Mouse (Mus musculus) G1E (cell line): ENCODE measurements at regions not wholly inside any gene's neighbourhood (a gene's known extent, or its start where the extent isn't known, plus 50 kb on each side); places are given as distances from the start of the nearest gene placed in this dataset.

ENCODE experiments used
- ATAC-seq: 2 replicates; pipeline ENCODE4 v1.8.0; 2016; ENCODE audit warnings: mild to moderate bottlenecking; ENCODE audit not compliant: insufficient number of reproducible peaks, poor library complexity, low FRiP score, severe bottlenecking; ENCODE audit errors: extremely low read depth
- DNase-seq: peaks from one replicate; pipeline ENCODE4 v3.0.0; 2012; ENCODE audit warnings: low spot score
- H3K27me3 ChIP-seq: 2 replicates; pipeline ENCODE4 v1.6.1; 2012; ENCODE audit warnings: mild to moderate bottlenecking, low read length, inconsistent platforms; ENCODE audit not compliant: insufficient read depth
- H3K36me3 ChIP-seq: replicated peaks from 2 replicates; pipeline ENCODE3; 2012; ENCODE audit warnings: mild to moderate bottlenecking, inconsistent platforms
- H3K4me1 ChIP-seq: 2 replicates; pipeline ENCODE4 v1.6.1; 2012; ENCODE audit warnings: low read depth, low read length, inconsistent platforms, mixed read lengths; ENCODE audit not compliant: insufficient read depth
- H3K4me3 ChIP-seq: 2 replicates; pipeline ENCODE4 v1.5.1; 2012; ENCODE audit warnings: low read depth, mild to moderate bottlenecking, inconsistent platforms, low read length, moderate library complexity, mixed read lengths
- H3K9me3 ChIP-seq: replicated peaks from 2 replicates; pipeline ENCODE4 v1.6.1; 2012; ENCODE audit warnings: inconsistent platforms
- CTCF ChIP-seq: IDR thresholded peaks from 2 replicates; pipeline ENCODE4 v1.5.1; 2012; ENCODE audit warnings: low read depth, low read length, inconsistent platforms, mixed read lengths
- GATA1 ChIP-seq: IDR thresholded peaks from 2 replicates; pipeline ENCODE4 v1.6.1; 2012; ENCODE audit warnings: borderline replicate concordance, low read length, inconsistent platforms, mixed read lengths
- GATA2 ChIP-seq: IDR thresholded peaks from 2 replicates; pipeline ENCODE4 v1.6.1; 2012; ENCODE audit warnings: low read depth, low read length, inconsistent platforms, borderline replicate concordance
- POLR2AphosphoS5 ChIP-seq: IDR thresholded peaks from 2 replicates; pipeline ENCODE4 v1.6.1; 2012; ENCODE audit warnings: low read depth, low read length, inconsistent platforms; ENCODE audit not compliant: insufficient replicate concordance
- TAL1 ChIP-seq: conservative IDR thresholded peaks from 2 replicates; pipeline ENCODE4 v1.6.1; 2012; ENCODE audit warnings: low read depth, low read length, inconsistent platforms, mixed read lengths

DNA sequence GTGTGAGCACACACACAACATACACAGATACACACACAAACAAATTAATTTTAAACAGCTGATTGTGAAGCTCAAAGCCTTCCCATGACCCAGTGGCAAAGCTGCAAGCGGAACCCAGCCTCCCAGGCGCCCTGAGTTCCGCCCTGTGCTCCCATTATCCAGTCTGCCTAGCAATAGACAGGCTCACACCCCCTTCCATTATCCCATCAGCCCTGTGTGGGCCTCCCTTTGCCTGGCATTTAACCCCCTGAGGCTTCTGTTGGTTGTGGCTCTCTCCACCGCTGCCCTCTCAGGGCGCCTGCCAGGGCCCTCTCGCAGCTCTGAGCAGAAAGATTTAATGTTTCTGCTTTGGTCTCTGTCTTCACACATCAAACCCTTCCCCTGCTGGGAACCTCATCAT lies 166.4 kb downstream of the Cct6b start:
- no peak for TF ChIP-seq TAL1
- no peak for TF ChIP-seq POLR2AphosphoS5
- DNase-seq (no peak), ATAC-seq (no peak)
- no peaks in the 10 kb centered on the region for H3K36me3 ChIP-seq
- no peak overlapping the region for H3K4me3 ChIP-seq
- H3K4me1 ChIP-seq = no peaks in the 10 kb centered on the region
- no peaks in the 10 kb centered on the region for H3K27me3 ChIP-seq
- H3K9me3 ChIP-seq = peaks cover 55% of the 10 kb centered on the region

DNA sequence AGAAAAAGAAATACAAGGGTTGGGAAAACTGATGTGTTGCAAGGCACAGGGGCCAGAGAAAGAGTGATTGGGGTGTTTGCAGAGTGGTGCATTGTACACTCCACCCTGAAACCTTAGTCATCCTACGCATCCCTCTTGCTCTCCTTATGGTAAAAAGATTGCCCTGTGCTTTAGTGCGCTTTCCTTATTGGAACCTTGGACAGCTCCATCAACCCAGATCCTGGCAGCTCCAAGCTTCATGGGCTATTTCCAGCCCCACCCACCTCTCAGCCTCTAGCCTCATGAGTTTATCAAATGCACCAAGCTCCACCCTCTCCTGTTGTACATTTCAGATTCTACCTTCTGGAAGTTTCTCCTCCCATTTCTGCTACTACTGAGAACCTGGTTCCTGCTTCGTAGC lies 167.3 kb downstream of the Cct6b start:
- Histone ChIP-seq H3K36me3 (no peaks in the 10 kb centered on the region), H3K9me3 (peaks cover 56% of the 10 kb centered on the region), H3K4me3 (no peak overlapping the region), H3K4me1 (no peaks in the 10 kb centered on the region), H3K27me3 (no peaks in the 10 kb centered on the region)
- TF ChIP-seq POLR2AphosphoS5 = no peak
- no peak for TF ChIP-seq GATA2
- TF ChIP-seq GATA1 = no peak
- no peak for TF ChIP-seq TAL1
- no peak for TF ChIP-seq CTCF
- DNase-seq (no peak), ATAC-seq (no peak)

DNA sequence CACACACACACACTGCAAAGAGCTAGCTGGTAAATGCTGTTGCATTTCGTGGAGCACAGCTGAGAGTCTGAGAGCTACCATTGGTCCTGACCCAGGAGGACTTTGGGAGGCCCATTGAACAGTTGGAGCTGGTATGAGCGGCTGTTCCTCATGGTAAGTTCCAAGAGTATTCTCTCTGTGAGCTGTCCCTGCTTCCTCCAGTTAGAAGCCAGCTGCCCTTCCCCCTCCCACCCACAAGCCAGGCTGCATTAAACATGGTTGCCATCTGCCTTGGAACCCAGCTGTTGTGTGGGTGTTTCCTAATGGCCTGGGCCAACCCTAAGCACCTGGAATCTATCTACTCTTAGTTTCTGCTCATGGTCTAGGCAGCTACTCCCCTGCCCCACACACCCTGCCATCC lies 174.4 kb downstream of the Cct6b start:
- Histone ChIP-seq H3K4me1 (no peaks in the 10 kb centered on the region), H3K4me3 (no peak overlapping the region), H3K9me3 (peaks cover 61% of the 10 kb centered on the region), H3K36me3 (no peaks in the 10 kb centered on the region), H3K27me3 (no peaks in the 10 kb centered on the region; the same call in 1 of the 2 replicates)
- no peak for DNase-seq
- no peak for TF ChIP-seq POLR2AphosphoS5
- TF ChIP-seq TAL1 = no peak
- ATAC-seq = no peak

DNA sequence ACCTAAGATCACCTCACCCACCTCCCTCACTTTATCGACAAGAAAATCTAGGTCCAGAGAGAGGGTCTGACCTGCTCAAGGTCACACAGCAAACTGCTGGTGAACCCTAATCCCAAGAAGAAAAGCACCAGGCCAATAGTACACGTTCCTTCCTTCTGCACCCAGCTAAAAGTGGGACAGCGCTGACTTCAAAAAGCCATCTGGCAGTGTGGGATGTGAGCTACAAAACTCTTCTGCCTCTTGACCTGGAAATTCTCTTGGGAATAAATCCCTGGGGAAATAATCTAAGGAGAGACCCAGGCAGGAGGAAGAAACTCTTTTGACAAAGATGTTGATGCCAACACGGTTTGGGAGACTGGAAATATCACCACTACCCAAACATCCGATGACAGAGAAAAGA lies 175.4 kb downstream of the Cct6b start:
- H3K27me3 ChIP-seq = no peaks in the 10 kb centered on the region; the same call in 1 of the 2 replicates
- H3K36me3 ChIP-seq = no peaks in the 10 kb centered on the region
- TF ChIP-seq GATA2 (no peak), CTCF (no peak), GATA1 (no peak), TAL1 (no peak), POLR2AphosphoS5 (no peak)
- H3K4me1 ChIP-seq = no peaks in the 10 kb centered on the region
- ATAC-seq (no peak), DNase-seq (no peak)
- H3K9me3 ChIP-seq = peaks cover 71% of the 10 kb centered on the region
- H3K4me3 ChIP-seq = no peak overlapping the region

- Histone ChIP-seq H3K4me3 (no peak overlapping the region), H3K9me3 (peaks cover 75% of the 10 kb centered on the region), H3K4me1 (no peaks in the 10 kb centered on the region), H3K36me3 (no peaks in the 10 kb centered on the region), H3K27me3 (no peaks in the 10 kb centered on the region)
- TF ChIP-seq TAL1 = no peak
- TF ChIP-seq GATA2 = no peak
- no peak for TF ChIP-seq GATA1
- TF ChIP-seq POLR2AphosphoS5 = no peak
- TF ChIP-seq CTCF = no peak
- DNase-seq = no peak
- ATAC-seq = no peak
Measured at GRCm38 (mm10) chr11:82579841-82580415, 184.2 kb downstream of the Cct6b start.

DNA sequence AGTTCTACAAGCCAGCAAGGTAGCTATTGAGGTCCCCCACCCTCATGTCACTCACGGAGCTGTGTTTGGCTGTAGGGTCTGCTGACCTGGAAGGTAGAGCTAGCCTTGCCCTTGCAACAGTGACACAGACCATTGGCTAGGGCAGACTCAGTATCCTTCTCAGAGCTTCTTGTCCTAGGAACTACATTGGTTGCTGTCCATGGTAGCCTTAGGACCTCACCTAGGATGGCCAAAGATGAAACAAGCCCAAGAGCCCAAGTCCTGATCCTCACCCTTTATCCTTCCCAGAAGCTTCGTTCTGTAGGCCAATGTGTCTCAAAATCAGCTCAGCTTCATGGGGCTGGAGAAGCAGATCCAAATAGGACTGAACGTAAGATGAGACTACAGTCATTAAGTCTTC lies 187.3 kb downstream of the Tmem132e start:
- Histone ChIP-seq H3K4me1 (no peaks in the 10 kb centered on the region), H3K4me3 (no peak overlapping the region), H3K27me3 (no peaks in the 10 kb centered on the region), H3K36me3 (no peaks in the 10 kb centered on the region), H3K9me3 (peaks cover 72% of the 10 kb centered on the region)
- TF ChIP-seq POLR2AphosphoS5 = no peak
- ATAC-seq = no peak
- DNase-seq = no peak

GRCm38 (mm10) chr11:82573126-82573525 lies 184.4 kb downstream of the Tmem132e start:
- peaks cover 67% of the 10 kb centered on the region for H3K9me3 ChIP-seq
- no peak for ATAC-seq
- TF ChIP-seq GATA2 (no peak), TAL1 (no peak), CTCF (no peak)
- DNase-seq = no peak
- H3K27me3 ChIP-seq = no peaks in the 10 kb centered on the region
- H3K4me1 ChIP-seq = no peaks in the 10 kb centered on the region
- no peak overlapping the region for H3K4me3 ChIP-seq
- no peaks in the 10 kb centered on the region for H3K36me3 ChIP-seq
